Mouse (Mus musculus) layer of hippocampus, postnatal 14 days (tissue): ENCODE measurements around the gene Ppl. TPM values are rescaled to one million over a fixed set of nuclear protein-coding genes. Genes with fewer than 3 reads are reported as not detected.

Source experiments
- DNase-seq, 2 experiments: peaks; one replicate each; pipeline ENCODE4 v3.0.0; 2021 to 2022; ENCODE audit warnings: low spot score in 2 of 2, mixed read lengths in 1 of 2
- total RNA-seq, 2 experiments: library from RNA; stranded (reverse); gene quantifications; 2 replicates each; pipeline ENCODE4 v1.2.3; 2021

The Ppl gene
- total RNA-seq, 2 experiments from 2014 or later = 0.91 to 0.99 TPM

GRCm38 (mm10) chr16:5045322-5045721, 86.9 kb downstream of the Ppl start:
- DNase-seq = no peak

- DNase-seq = no peak
Measured at GRCm38 (mm10) chr16:5036649-5037234, 95.5 kb downstream of the Ppl start.

Other genes with a start within 250 kb of the Ppl start
- 100 to 1,000 TPM; 190 to 194 TPM for gene Mgrn1, start 246.2 kb downstream of the Ppl start, total RNA-seq
- gene Nudt16l1, start 193.7 kb downstream of the Ppl start, total RNA-seq = 10 to 100 TPM; 75.5 to 77.1 TPM
- 10 to 100 TPM; 57.1 to 58.6 TPM for gene Anks3, start 168.2 kb downstream of the Ppl start, total RNA-seq
- not detected for gene Sept12, start 134.6 kb downstream of the Ppl start, total RNA-seq
- gene Smim22, start 125.1 kb downstream of the Ppl start, total RNA-seq = not detected
- gene Rogdi, start 118.9 kb downstream of the Ppl start, total RNA-seq = 100 to 1,000 TPM; 280 to 286 TPM
- 100 to 1,000 TPM; 132 to 134 TPM for gene Glyr1, start 82.6 kb downstream of the Ppl start, total RNA-seq
- gene Ubn1, start 82.4 kb downstream of the Ppl start, total RNA-seq = 10 to 100 TPM; 40.1 to 40.6 TPM
- 1 to 10 TPM; 2.4 to 3.4 TPM for gene Sec14l5, start 14.7 kb upstream of the Ppl start, total RNA-seq
- 1 to 10 TPM; 8.8 to 9.4 TPM for gene Nagpa, start 71.6 kb upstream of the Ppl start, total RNA-seq
- 1 to 10 TPM; 9.6 to 9.8 TPM for gene AU021092, start 89.9 kb upstream of the Ppl start, total RNA-seq
- gene Alg1, start 101.2 kb upstream of the Ppl start, total RNA-seq = 10 to 100 TPM; 25.6 to 30.7 TPM
- gene Eef2kmt, start 123.6 kb upstream of the Ppl start, total RNA-seq = 1 to 10 TPM; 3.6 to 4.0 TPM